Mouse (Mus musculus): ENCODE measurements around the gene Irak2. TPM values are rescaled to one million over a fixed set of nuclear protein-coding genes. Genes with fewer than 3 reads are reported as not detected.

Irak2 gene
- polyA plus RNA-seq (2015; fragmentation: Nextera tagmentation; extraction: Ambion mirVana), result 3.0 and 4.3 TPM in 2 replicates

GRCm38 (mm10) chr6:113638302-113639040 lies at the start of gene Irak2:
Irak2 (plus strand) TSS chr6:113638467.
- H3K4me2 ChIP-seq, result peak within 1 kb of the TSS; percentile 61
- H3K4me3 ChIP-seq, result peak within 1 kb of the TSS; percentile 44
- 9% methylated on average over 37 of the region's 37 CpGs for WGBS
- no peak within 1 kb of the TSS for H3K27ac ChIP-seq
- peak within 1 kb of the TSS; percentile 38 for H3K9ac ChIP-seq
- H3K36me3 ChIP-seq (replicated peaks), result no peaks in the 10 kb centered on the region
- no peaks in the 10 kb centered on the region for H3K9me3 ChIP-seq
- H3K27me3 ChIP-seq (replicated peaks), result no peaks in the 10 kb centered on the region
- peaks cover 2% of the 10 kb centered on the region; the same call in 1 of the 2 replicates for H3K4me1 ChIP-seq
- ATAC-seq (replicated peaks), result peak; percentile 95

- no peak overlapping the region for H3K9ac ChIP-seq
- H3K4me2 ChIP-seq, result no peak overlapping the region
- no peaks in the 10 kb centered on the region for H3K27me3 ChIP-seq (replicated peaks)
- no peak for ATAC-seq (replicated peaks)
- 96% methylated on average over 2 of the region's 2 CpGs for WGBS
- no peaks in the 10 kb centered on the region for H3K9me3 ChIP-seq
- H3K36me3 ChIP-seq (replicated peaks), result no peaks in the 10 kb centered on the region
- H3K27ac ChIP-seq, result no peak overlapping the region
- H3K4me3 ChIP-seq, result no peak overlapping the region
- H3K4me1 ChIP-seq, result no peaks in the 10 kb centered on the region
These were observed 45.6 kb upstream of the Irak2 start for GRCm38 (mm10) chr6:113592637-113593036.

- H3K27me3 ChIP-seq (replicated peaks), result no peaks in the 10 kb centered on the region
- WGBS, result 93% methylated on average over 4 of the region's 4 CpGs
- no peak overlapping the region for H3K4me3 ChIP-seq
- ATAC-seq (replicated peaks), result no peak
- H3K36me3 ChIP-seq (replicated peaks), result no peaks in the 10 kb centered on the region
- no peak overlapping the region for H3K9ac ChIP-seq
- H3K27ac ChIP-seq, result no peak overlapping the region
- no peaks in the 10 kb centered on the region for H3K9me3 ChIP-seq
- H3K4me2 ChIP-seq, result no peak overlapping the region
- H3K4me1 ChIP-seq, result no peaks in the 10 kb centered on the region
These were observed 40.3 kb upstream of the Irak2 start for GRCm38 (mm10) chr6:113597945-113598344.

GRCm38 (mm10) chr6:113599833-113600232 lies 38.4 kb upstream of the Irak2 start:
- H3K27ac ChIP-seq, result no peak overlapping the region
- no peak overlapping the region for H3K9ac ChIP-seq
- H3K4me2 ChIP-seq, result no peak overlapping the region
- ATAC-seq (replicated peaks), result no peak
- no peaks in the 10 kb centered on the region for H3K36me3 ChIP-seq (replicated peaks)
- H3K4me1 ChIP-seq, result no peaks in the 10 kb centered on the region
- no peaks in the 10 kb centered on the region for H3K9me3 ChIP-seq
- H3K27me3 ChIP-seq (replicated peaks), result no peaks in the 10 kb centered on the region
- WGBS, result 71% methylated on average over 5 of the region's 5 CpGs
- no peak overlapping the region for H3K4me3 ChIP-seq

GRCm38 (mm10) chr6:113600543-113601139 lies 37.6 kb upstream of the Irak2 start, which contains the start of gene Fancd2os:
Fancd2os (minus strand) TSS chr6:113600715.
- Histone ChIP-seq H3K27ac (no peak within 1 kb of the TSS), H3K9me3 (no peaks in the 10 kb centered on the region), H3K4me3 (no peak within 1 kb of the TSS), H3K27me3 (replicated peaks) (no peaks in the 10 kb centered on the region), H3K4me1 (peaks cover 5% of the 10 kb centered on the region), H3K4me2 (no peak within 1 kb of the TSS), H3K36me3 (replicated peaks) (no peaks in the 10 kb centered on the region), H3K9ac (no peak within 1 kb of the TSS)
- WGBS, result 32% methylated on average over 23 of the region's 23 CpGs
- no peak for ATAC-seq (replicated peaks)

GRCm38 (mm10) chr6:113602821-113603220 lies 35.4 kb upstream of the Irak2 start:
- no peaks in the 10 kb centered on the region for H3K27me3 ChIP-seq (replicated peaks)
- H3K4me2 ChIP-seq, result no peak overlapping the region
- no peak overlapping the region for H3K27ac ChIP-seq
- no peaks in the 10 kb centered on the region for H3K9me3 ChIP-seq
- no peak overlapping the region for H3K4me3 ChIP-seq
- WGBS, result 91% methylated on average over 6 of the region's 6 CpGs
- H3K9ac ChIP-seq, result no peak overlapping the region
- ATAC-seq (replicated peaks), result no peak
- peaks cover 19% of the 10 kb centered on the region for H3K4me1 ChIP-seq
- no peaks in the 10 kb centered on the region for H3K36me3 ChIP-seq (replicated peaks)

- peak overlapping the region; percentile 90; the same call in 1 of the 2 replicates for H3K9ac ChIP-seq
- H3K4me1 ChIP-seq, result peaks cover 24% of the 10 kb centered on the region
- H3K4me2 ChIP-seq, result peak overlapping the region; percentile 89
- H3K9me3 ChIP-seq, result no peaks in the 10 kb centered on the region
- no peaks in the 10 kb centered on the region for H3K27me3 ChIP-seq (replicated peaks)
- ATAC-seq (replicated peaks), result no peak
- peak overlapping the region; percentile 95 for H3K4me3 ChIP-seq
- H3K36me3 ChIP-seq (replicated peaks), result no peaks in the 10 kb centered on the region
- H3K27ac ChIP-seq, result peak overlapping the region; percentile 78
- WGBS, result 56% methylated on average over 12 of the region's 12 CpGs
These were observed 34.3 kb upstream of the Irak2 start for GRCm38 (mm10) chr6:113603993-113604392.

GRCm38 (mm10) chr6:113604432-113605223 lies 33.6 kb upstream of the Irak2 start, which contains the start of gene Brk1:
Brk1 (plus strand) TSS chr6:113604772.
- ATAC-seq (replicated peaks), result peak; percentile 96
- Histone ChIP-seq H3K36me3 (replicated peaks) (no peaks in the 10 kb centered on the region), H3K4me3 (peak within 1 kb of the TSS; percentile 95), H3K27me3 (replicated peaks) (no peaks in the 10 kb centered on the region), H3K9ac (peak within 1 kb of the TSS; percentile 90), H3K9me3 (no peaks in the 10 kb centered on the region), H3K27ac (peak within 1 kb of the TSS; percentile 78), H3K4me1 (peaks cover 24% of the 10 kb centered on the region), H3K4me2 (peak within 1 kb of the TSS; percentile 89)
- WGBS, result under 1% methylated on average over 63 of the region's 65 CpGs

- H3K4me2 ChIP-seq, result peak overlapping the region; percentile 89
- H3K4me1 ChIP-seq, result peaks cover 24% of the 10 kb centered on the region
- 5% methylated on average over 10 of the region's 10 CpGs for whole genome bisulfite sequencing
- H3K36me3 ChIP-seq (replicated peaks), result no peaks in the 10 kb centered on the region
- peak overlapping the region; percentile 78 for H3K27ac ChIP-seq
- H3K9ac ChIP-seq, result peak overlapping the region; percentile 90
- no peaks in the 10 kb centered on the region for H3K9me3 ChIP-seq
- H3K4me3 ChIP-seq, result peak overlapping the region; percentile 95
- H3K27me3 ChIP-seq (replicated peaks), result no peaks in the 10 kb centered on the region
- ATAC-seq (replicated peaks), result no peak
These were observed 33.1 kb upstream of the Irak2 start for GRCm38 (mm10) chr6:113605224-113605545.

- Histone ChIP-seq H3K9ac (no peak overlapping the region), H3K4me1 (peaks cover 24% of the 10 kb centered on the region), H3K27me3 (replicated peaks) (no peaks in the 10 kb centered on the region), H3K4me2 (no peak overlapping the region), H3K4me3 (no peak overlapping the region), H3K27ac (no peak overlapping the region), H3K36me3 (replicated peaks) (0 out of 2 replicates have a peak, but pooled peaks cover 4% of the 10 kb centered on the region), H3K9me3 (no peaks in the 10 kb centered on the region)
- whole genome bisulfite sequencing, result 95% methylated on average over 6 of the region's 6 CpGs
- no peak for ATAC-seq (replicated peaks)
These were observed 29.4 kb upstream of the Irak2 start for GRCm38 (mm10) chr6:113608871-113609270.

GRCm38 (mm10) chr6:113609293-113609692 lies 29.0 kb upstream of the Irak2 start:
- H3K9me3 ChIP-seq, result no peaks in the 10 kb centered on the region
- no peak overlapping the region for H3K9ac ChIP-seq
- ATAC-seq (replicated peaks), result no peak
- 0 out of 2 replicates have a peak, but pooled peaks cover 4% of the 10 kb centered on the region for H3K36me3 ChIP-seq (replicated peaks)
- no peak overlapping the region for H3K4me2 ChIP-seq
- no peaks in the 10 kb centered on the region for H3K27me3 ChIP-seq (replicated peaks)
- 92% methylated on average over 7 of the region's 7 CpGs for WGBS
- no peak overlapping the region for H3K4me3 ChIP-seq
- H3K4me1 ChIP-seq, result peaks cover 24% of the 10 kb centered on the region
- no peak overlapping the region for H3K27ac ChIP-seq

Data from midbrain, embryonic 15.5 days (tissue).